Mouse (Mus musculus) cerebellum, adult 9-10 months (tissue): ENCODE measurements around the gene Gm11939.
"Not testable (repeated sequence)": the region's sequence is repeated elsewhere in the genome, so short reads cannot be mapped to it uniquely, and the experiment has no call there.

ENCODE experiments used
- DNase-seq: peaks from one replicate; pipeline ENCODE4 v3.0.0; 2022

Gm11939 gene

DNA sequence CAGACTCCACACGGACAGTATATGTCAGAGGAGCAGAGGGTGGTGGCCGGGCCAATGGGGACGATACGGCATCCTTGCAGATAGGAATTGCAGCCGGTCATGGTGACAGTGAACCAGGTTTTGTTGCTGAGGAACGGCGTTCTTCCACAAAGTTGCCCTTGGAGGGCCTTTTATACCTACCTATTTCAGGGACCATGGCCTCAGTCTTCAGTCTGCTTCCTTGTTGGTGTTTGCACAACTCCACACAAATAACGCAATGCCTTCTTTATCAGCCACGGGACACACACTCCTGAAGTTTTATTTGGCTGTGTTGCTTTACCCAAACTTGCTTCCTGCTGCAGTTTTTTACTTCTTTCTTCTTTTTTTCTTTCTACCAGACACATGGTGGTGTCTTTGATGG is at the start of gene Gm11939:
Gene Gm11939, minus strand, starts transcription at position 101 of the 400 bp plus-strand sequence.
- DNase-seq: no peak

DNA sequence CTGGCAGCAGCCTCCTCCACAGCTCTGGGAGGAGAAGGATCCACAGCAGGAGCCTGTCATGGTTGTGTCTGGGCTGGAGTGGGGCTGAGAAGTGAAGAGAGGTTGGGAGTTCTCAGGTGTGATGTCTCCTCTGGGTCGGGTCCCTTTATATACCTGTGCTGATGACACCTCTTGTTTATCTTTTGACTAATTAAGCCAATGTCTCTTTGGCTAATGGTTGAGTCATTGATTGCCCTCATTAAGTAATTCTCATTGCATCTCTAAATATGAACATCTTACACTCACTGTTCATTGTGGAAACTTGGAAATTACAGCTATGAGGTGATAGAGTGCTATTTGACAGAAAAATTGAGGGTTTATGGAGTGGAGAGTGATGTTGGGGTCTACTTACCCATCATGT is 43.9 kb upstream of the Gm11939 start, which contains the start of gene Gm11938:
Gene Gm11938, minus strand, starts transcription at position 101 of the 400 bp plus-strand sequence.
- DNase-seq: not testable (repeated sequence)

DNA sequence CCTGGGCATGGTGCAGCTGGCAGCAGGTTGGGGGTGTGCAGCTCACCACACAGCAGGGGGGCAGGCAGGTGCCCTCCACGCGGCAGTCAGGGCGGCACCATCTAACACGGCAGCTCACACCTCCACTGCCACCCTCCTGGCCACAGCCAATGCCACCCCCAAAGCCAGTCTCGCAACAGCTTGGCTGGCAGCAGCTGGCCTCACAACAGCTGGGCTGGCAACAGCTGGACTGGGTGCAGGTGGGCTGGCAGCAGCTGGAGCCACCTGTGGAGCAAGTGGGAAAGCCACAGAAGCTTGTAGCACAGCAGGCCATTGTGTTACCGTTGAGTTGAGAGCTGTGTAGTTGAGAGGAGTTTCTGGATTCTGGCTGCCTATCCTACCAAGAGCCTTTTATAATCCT is 38.5 kb upstream of the Gm11939 start, which contains the start of gene Krtap9-3:
Gene Krtap9-3, minus strand, starts transcription at position 364 of the 400 bp plus-strand sequence.
- DNase-seq: not testable (repeated sequence)

DNA sequence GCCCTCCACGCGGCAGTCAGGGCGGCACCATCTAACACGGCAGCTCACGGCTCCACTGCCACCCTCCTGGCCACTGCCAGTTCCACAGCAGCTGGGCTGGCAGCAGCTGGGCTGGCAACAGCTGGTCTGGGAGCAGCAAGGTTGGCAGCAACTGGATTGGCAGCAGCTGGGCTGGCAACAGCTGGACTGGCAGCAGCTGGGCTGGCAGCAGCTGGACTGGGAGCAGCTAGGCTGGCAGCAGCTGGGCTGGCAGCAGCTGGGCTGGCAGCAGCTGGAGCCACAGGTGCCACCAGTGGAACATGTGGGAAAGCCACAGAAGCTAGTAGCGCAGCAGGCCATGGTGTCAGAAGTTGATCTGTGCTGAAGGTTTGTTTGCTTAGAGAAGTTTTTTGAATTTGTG is 31.7 kb upstream of the Gm11939 start, which contains the start of gene Krtap1-3:
Gene Krtap1-3, minus strand, starts transcription at position 359 of the 400 bp plus-strand sequence.
- no peak for DNase-seq

DNA sequence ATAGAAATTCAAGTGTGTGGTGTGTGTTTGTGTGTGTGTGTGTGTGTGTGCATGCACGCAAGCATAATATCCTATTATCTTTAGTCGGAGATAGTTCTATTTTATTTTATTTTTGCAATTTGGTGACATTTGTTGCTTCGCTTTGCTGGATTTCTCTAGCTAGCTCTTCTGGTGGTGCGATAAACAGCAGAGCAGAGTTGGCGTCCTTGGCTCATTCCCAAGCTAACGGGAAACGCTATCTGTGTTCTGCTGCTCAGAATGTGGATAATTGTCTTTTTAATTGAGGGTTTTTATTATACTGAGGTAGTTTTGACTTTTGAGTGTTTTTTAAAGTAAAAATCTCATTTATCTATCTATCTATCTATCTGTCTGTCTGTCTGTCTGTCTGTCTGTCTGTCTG is 25.8 kb upstream of the Gm11939 start:
- no peak for DNase-seq

DNA sequence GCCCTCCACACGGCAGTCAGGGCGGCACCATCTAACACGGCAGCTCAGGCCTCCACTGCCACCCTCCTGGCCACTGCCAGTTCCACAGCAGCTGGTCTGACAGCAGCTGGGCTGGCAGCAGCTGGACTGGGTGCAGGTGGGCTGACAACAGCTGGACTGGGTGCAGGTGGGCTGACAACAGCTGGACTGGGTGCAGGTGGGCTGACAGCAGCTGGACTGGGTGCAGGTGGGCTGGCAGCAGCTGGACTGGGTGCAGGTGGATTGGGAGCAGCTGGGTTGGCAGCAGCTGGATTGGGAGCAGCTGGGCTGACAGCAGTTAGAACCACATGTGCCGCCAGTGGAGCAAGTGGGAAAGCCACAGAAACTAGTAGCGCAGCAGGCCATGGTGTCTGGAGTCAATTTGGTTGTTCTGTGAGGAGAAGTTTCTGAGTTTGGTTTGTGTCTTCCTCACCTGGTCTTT is 24.0 kb upstream of the Gm11939 start, which contains the start of gene Krtap1-4:
Gene Krtap1-4, minus strand, starts transcription at position 410 of the 460 bp plus-strand sequence.
- no peak for DNase-seq

DNA sequence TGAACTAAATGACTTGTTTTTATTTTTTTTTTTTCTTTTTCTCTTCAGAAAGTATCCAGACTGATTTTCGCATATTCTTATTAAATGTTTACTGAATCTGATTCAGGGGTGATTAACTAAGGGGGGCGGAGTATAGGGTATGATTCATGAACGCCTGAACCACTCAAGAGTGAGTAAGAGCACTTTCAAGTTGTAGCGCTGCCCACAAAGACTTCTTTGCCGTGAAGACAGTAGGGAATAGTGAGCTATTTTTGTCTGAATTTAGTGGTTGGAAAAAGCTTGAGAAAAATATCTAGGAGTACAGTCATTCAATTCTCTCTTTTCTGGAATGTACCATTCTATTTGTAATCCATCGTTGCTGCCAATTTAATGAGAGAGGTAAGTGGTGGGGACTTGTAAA is 22.3 kb upstream of the Gm11939 start:
- DNase-seq: no peak

DNA sequence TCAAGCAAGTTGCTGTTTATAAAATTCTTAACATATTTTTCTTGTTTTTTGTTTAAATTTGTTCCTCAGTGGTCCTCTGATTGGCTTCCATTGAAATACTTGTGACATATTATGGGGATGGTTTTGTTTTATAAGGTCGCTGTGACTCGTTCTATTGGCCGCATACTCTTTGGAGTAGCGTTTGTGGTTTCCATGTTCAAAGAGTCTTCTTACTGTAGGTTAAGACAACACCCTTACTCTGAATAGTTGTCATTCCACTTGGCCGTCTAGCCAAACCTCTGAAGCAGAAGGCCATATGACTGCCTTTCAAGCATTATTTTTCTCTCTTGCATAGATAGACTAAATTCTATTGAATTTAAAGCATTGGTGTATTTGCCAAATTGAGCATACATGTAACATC is 21.8 kb upstream of the Gm11939 start:
- DNase-seq: no peak

DNA sequence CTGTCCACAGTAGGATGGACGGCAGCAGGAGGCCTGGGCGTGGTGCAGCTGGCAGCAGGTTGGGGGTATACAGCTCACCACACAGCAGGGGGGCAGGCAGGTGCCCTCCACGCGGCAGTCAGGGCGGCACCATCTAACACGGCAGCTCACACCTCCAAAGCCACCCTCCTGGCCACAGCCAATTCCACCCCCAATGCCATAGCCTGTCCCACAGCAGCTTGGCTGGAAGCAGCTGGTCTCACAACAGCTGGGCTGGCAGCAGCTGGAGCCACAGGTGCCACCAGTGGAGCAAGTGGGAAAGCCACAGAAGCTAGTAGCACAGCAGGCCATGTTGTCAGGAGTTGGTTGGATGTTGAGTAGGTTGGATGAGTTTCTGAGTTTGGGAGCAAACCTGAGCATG is 21.4 kb upstream of the Gm11939 start, which contains the start of gene Krtap1-5:
Gene Krtap1-5, minus strand, starts transcription at position 381 of the 400 bp plus-strand sequence.
- DNase-seq: no peak

DNA sequence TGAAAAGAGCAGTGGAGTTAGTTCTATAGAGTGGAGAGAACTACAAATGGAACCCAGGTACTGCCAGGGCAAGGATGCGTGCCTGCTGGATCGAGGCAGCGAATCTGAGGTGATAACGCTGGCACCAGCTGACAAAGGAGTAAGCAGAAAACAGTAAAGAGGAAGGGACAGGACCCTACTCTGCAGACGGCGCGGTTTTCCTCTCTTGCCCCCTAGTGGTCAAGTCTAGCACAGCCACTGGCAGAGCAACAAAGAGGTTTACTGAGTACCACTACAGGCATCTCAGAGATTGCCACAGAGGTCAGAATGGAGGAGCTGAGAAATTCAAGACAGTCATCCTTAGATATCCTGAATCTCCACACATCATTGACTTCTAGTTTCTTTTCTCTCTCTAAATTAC is 14.8 kb upstream of the Gm11939 start:
- DNase-seq: peak; percentile 47

DNA sequence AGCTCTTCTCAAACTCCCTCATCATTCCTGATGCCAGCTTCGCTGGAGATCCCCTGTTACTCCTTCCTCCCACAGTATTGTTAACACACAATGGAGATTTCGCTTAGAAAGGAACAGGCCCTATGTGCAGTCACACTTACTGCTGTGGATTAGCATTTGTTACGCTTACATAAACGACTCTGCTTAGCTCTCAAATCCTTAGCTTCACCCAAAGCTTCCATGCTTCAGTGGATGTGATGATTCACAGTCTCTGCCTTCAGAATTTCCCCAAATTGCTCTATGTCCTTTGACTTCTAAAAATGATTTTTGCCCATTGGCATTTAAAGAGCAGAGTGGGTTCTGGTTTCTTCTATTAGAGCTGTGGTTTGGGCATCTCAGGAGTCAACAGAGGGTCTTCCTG is 13.9 kb upstream of the Gm11939 start:
- DNase-seq: no peak

DNA sequence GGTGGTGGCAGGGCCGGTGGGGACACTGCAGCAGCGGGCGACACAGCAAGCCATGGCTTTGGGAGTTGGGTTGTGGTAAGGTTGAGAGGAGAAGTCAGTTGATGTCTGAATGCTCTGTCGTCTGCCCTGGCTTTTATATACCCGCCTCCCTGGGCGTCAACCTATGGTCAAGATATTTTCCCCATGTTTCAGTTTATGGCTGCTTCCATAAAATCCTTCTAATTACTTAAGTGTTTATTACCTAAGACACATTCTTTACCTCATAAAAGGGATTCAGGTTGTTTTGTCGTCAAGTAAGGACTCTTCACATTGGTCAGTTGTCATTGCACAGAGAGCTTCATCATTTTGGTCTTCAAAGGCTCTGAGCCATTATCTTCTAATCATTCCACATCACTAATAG is 7.3 kb upstream of the Gm11939 start, which contains the start of gene Krtap3-1:
Gene Krtap3-1, minus strand, starts transcription at position 101 of the 400 bp plus-strand sequence.
- no peak for DNase-seq

DNA sequence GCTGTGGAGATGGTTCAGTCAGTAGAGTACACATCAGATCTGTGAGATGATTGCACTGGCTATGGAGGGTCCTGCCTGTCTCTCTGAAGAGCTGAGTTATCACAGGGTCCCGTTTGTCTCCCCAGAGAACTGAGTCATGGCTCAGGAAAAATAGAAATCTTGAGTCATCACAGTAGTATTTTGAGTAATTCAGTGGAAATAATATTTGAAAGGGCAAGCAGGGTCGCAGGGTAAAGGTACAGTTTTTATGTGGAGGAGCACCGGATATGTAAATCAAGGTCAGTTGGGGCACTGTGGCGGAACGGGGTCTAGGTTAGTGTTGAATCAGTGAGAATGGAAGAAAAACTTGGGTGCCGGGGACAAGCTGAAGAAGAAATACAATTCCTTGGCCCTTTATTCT is 3.3 kb upstream of the Gm11939 start:
- DNase-seq: no peak

DNA sequence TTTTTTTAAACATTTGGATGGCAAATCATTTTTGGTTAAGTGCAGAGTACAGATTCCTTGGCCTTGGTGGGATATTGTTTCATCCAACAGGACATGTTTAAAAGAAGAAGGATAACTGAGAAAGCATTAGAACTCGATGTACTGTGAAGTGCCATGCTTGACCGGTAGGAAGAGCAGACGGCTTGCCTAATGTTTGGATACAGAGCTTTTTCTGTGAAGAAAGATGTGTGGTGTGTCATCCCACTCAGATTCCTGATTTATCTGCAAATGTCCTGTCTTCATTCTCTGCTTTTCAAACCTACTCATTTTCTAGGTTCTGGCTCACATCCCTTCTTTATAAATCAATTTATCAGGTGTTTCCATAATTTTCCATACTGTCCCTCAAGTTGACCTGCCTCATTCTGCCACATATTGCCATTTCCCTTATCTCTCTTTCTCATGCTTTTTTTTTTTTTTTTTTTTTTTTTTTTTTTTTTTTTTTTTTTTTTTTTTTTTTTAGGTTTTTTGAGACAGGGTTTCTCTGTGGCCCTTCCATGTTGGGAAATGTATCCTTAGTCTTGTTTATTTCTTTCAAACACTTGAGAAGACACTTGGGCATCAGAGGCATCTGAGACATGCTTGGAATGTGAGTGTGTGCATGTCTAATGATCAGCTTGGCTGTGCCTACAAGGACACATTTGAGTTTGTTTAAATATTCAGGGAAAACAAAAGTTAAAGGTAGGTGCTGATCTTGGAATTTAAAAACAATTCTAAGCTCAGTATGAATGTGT is 1.1 kb downstream of the Gm11939 start:
- no peak for DNase-seq

DNA sequence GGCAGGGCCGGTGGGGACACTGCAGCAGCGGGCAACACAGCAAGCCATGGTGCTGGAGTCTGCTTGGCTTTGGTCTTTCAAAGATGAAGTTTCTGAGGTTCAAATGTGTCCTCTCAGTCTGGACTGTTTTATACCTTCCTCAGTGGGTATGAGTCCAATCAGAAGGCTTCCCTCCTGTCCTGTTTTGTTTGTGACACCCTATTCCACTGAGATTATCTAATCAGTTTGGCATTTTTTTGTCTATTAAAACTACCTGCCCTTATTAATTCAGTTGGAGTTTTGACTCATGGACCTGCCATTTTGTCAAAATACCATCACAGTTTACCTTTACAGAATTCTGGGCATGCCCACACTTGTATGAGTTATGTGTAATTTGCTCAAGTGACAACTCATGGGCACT is 2.5 kb downstream of the Gm11939 start, which contains the start of gene Krtap3-2:
Gene Krtap3-2, minus strand, starts transcription at position 101 of the 400 bp plus-strand sequence.
- DNase-seq: no peak

DNA sequence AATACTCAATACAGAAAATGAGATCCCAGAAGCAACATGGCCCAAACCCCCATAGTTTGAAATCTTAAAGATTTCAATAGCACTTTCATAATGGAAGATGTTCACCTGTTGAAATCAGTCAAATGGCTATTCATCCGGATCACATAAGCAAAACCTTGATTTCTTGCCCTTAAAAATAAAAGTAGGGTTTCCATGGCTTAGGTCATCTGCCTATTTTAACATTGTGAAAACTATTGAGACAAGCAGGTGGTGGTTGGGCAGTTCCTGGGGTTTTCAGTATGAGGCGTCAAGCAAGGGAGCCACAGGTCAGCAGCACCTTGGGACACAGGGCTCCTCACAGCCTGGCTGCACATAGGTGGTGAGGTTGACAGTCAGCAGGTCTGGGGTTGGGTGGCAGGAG is 3.1 kb downstream of the Gm11939 start:
- DNase-seq: no peak

DNA sequence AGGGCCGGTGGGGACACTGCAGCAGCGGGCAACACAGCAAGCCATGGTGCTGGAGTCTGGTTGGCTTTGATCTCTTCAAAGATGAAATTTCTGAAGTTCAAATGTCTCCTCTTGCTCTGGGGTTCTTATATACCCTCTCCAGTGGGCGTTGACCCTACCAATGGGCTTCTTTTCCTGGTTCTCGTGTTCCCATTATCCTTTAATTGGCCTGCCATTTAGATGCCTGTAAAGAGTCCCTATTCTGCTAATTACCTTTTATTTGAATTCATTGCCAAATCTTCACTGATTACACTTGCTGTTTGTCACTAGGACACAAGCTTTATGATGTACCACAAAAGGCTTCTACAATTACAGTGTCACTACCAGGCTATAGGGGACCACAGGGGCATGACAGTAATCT is 8.5 kb downstream of the Gm11939 start, which contains the start of gene Krtap3-3:
Gene Krtap3-3, minus strand, starts transcription at position 101 of the 400 bp plus-strand sequence.
- no peak for DNase-seq

DNA sequence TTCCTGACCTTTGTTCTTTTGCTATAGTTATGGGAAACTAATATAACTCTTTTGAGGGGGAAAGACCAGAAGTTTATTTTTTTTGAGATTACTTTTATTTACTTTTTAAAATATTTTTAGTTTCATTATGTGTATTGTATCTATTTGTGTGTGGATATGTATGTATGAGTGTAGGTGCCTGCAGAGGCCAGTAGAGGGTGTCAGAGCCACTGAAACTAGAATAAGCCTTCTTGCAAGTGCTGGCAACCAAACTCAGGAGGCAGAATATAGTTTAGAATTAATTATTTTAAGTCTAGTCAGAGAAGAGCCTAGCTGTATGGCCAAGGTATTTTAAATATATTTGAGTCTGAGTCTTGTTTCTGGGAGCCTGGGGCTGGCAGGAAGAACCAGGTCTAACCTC is 11.4 kb downstream of the Gm11939 start:
- no peak for DNase-seq

DNA sequence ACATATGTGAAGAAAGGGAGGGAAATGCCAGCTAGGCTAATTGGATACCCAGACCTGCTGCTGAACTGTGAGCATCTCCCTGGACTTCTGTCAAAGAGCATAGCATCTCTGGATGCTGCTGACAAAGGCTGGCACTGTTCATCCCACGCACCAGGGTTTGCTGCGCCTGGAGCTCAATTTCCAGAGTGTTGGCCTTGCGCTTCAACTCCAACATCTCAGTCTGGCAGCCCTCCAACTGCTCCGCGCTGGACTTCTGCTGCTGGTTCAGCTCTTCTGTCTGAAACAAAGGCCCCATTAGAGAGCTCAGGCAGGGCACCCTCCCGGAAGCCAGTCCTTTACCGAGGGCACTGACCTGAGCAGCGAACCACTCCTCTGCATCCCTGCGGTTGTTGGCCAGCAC is 19.5 kb downstream of the Gm11939 start:
- DNase-seq: peak; percentile 22

DNA sequence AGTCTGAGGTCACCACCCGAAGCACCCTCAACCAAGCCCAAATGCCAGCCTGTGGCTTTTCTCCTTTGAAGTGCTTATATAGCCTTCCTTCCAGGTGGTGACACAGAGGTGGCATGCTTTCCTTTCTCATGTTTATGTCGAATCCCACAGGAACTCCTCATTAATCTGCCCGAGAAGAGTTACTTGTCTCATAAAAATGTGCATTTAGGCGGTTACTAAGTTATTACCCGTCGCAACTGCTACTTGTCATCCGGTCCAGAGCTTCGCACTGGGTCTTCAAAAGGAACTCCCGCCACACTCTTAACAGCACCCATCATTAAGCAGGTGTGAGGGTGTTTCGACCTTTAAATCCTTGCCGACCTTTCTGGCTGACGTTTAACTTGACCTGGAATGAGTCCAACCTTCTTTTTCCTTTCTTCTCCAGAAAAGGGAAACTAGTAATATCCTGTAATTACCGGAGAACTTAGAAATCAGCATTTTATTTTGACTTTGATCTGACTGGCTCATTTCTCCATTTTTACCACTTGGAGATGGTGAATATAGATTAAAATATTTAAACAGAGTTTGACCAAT is 37.9 kb downstream of the Gm11939 start, which contains the start of gene Krt39:
Gene Krt39, minus strand, starts transcription at position 51 of the 573 bp plus-strand sequence.
- no peak for DNase-seq

DNA sequence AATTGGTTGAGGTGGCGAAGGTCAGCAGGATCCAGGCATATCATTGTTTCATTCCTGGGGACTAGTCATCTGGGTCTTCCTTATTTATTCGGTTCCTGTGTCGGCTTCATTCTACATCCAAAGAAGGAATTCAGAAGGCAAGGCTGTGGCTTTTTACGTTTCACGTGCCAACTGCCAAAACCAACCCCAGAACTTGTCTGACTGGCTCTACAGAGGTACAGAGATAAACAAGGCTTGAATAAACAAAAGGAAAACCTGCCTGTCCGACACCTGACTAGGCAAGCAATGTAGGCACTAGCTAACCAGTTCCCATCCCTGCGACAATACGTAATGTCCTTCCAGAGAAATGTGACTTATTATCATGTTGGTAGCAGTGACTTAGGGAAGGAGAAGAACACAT is 45.2 kb downstream of the Gm11939 start:
- no peak for DNase-seq
